Mouse (Mus musculus) ES-CJ7 (cell line): ENCODE results near the gene Gjb3.
A peak's percentile ranks its signal among the peaks of the same experiment; 100 is the strongest.

Source experiments
- DNase-seq: peaks from one replicate; pipeline ENCODE4 v3.0.0; 2011; ENCODE audit warnings: low read depth, low spot score

Gene Gjb3

GRCm38 (mm10) chr4:127330181-127331100 lies at the start of gene Gjb3:
Gjb3 (minus strand) TSS chr4:127330844.
- DNase-seq, result peak; percentile 60

- DNase-seq, result peak; percentile 60
Observed at GRCm38 (mm10) chr4:127377344-127377743, 46.7 kb upstream of the Gjb3 start.

GRCm38 (mm10) chr4:127375541-127376177 lies 45.0 kb upstream of the Gjb3 start:
- DNase-seq, result no peak

- peak; percentile 68 for DNase-seq
Observed at GRCm38 (mm10) chr4:127374645-127375044, 44.0 kb upstream of the Gjb3 start.

GRCm38 (mm10) chr4:127373491-127373890 lies 42.8 kb upstream of the Gjb3 start:
- no peak for DNase-seq

GRCm38 (mm10) chr4:127371546-127371945 lies 40.9 kb upstream of the Gjb3 start:
- no peak for DNase-seq

- peak; percentile 72 for DNase-seq
Observed at GRCm38 (mm10) chr4:127370447-127370846, 39.8 kb upstream of the Gjb3 start.

GRCm38 (mm10) chr4:127368379-127368973 lies 37.8 kb upstream of the Gjb3 start:
- peak; percentile 78 for DNase-seq

GRCm38 (mm10) chr4:127365834-127366233 lies 35.2 kb upstream of the Gjb3 start:
- DNase-seq, result no peak

- DNase-seq, result peak; percentile 88
Observed at GRCm38 (mm10) chr4:127365433-127365832, 34.8 kb upstream of the Gjb3 start.

GRCm38 (mm10) chr4:127364431-127364830 lies 33.8 kb upstream of the Gjb3 start:
- DNase-seq, result peak; percentile 76

- DNase-seq, result peak; percentile 82
Observed at GRCm38 (mm10) chr4:127363331-127363730, 32.7 kb upstream of the Gjb3 start.

- DNase-seq, result no peak
Observed at GRCm38 (mm10) chr4:127362520-127362919, 31.9 kb upstream of the Gjb3 start.

- peak; percentile 80 for DNase-seq
Observed at GRCm38 (mm10) chr4:127358018-127358417, 27.4 kb upstream of the Gjb3 start, which contains the start of gene Gjb5. Gjb5 (minus strand) TSS chr4:127358181.

- DNase-seq, result no peak
Observed at GRCm38 (mm10) chr4:127354506-127355485, 24.2 kb upstream of the Gjb3 start.

- no peak for DNase-seq
Observed at GRCm38 (mm10) chr4:127353951-127354438, 23.4 kb upstream of the Gjb3 start, which contains the start of gene Gjb4. Gjb4 (minus strand) TSS chr4:127354081.

- no peak for DNase-seq
Observed at GRCm38 (mm10) chr4:127352594-127352993, 21.9 kb upstream of the Gjb3 start.

- no peak for DNase-seq
Observed at GRCm38 (mm10) chr4:127349560-127350300, 19.1 kb upstream of the Gjb3 start.

- DNase-seq, result peak; percentile 98
Observed at GRCm38 (mm10) chr4:127345000-127345399, 14.4 kb upstream of the Gjb3 start.

- no peak for DNase-seq
Observed at GRCm38 (mm10) chr4:127341372-127341771, 10.7 kb upstream of the Gjb3 start.
